Mouse (Mus musculus) Patski (cell line): ENCODE measurements at regions not wholly inside any gene's neighbourhood (a gene's known extent, or its start where the extent isn't known, plus 50 kb on each side); places are given as distances from the start of the nearest gene placed in this dataset.

Experiments
- ATAC-seq: fragments of 100-300 bp; one replicate; pipeline ENCODE4 v1.8.0; 2021
- CTCF ChIA-PET: fragments of 350-600 bp; sonication (Branson Sonifier 250); formaldehyde crosslinking; loops from one replicate; lab custom pipeline; 2022; ENCODE audit warnings: inconsistent platforms; lab: Charles Lee
- POLR2A ChIA-PET: fragments of 350-600 bp; sonication (Branson Sonifier 250); formaldehyde crosslinking; loops from one replicate; lab custom pipeline; 2022; ENCODE audit warnings: antibody characterized with exemption, inconsistent platforms; lab: Charles Lee
- DNase-seq: peaks from one replicate; pipeline ENCODE4 v3.0.0-alpha.2; 2011; ENCODE audit warnings: low read depth, low spot score
- H3K27me3 ChIP-seq: fragments of 371-371 bp; one replicate; pipeline ENCODE4 v1.5.1; 2021
- CTCF ChIP-seq: fragments of 100-300 bp; IDR thresholded peaks from one replicate; pipeline ENCODE4 v1.5.1; 2021
- in situ Hi-C: fragments of 300-500 bp; cut with MboI; formaldehyde crosslinking; loops from 3 replicates; pipeline ENCODE4 v1.11.1; 2018; ENCODE audit warnings: low pct_unique_long_range_greater_than_20kb, mixed read lengths

- ATAC-seq (no peak), DNase-seq (no peak)
- ChIA-PET CTCF (interaction anchor here (1.0 to 1.3 kb wide), 2 partner anchors 9 to 29 kb away, joined by 3 read pairs; no protein-coding TSS in a partner anchor), POLR2A (no interaction called here)
- no peak for TF ChIP-seq CTCF
- in situ Hi-C loops: no loop called here
- no peaks in the 10 kb centered on the region for H3K27me3 ChIP-seq
These were observed 90.8 kb upstream of the Ppargc1a start for GRCm38 (mm10) chr5:51658232-51658896.

GRCm38 (mm10) chr5:51653507-51653906 lies 86.0 kb upstream of the Ppargc1a start:
- CTCF ChIA-PET: interaction anchor here (1.2 kb wide), 1 partner anchor 13 kb away, joined by 3 read pairs; no protein-coding TSS in a partner anchor
- no peak for ATAC-seq
- no peak for DNase-seq
- peaks cover under 1% of the 10 kb centered on the region for H3K27me3 ChIP-seq
- no peak for TF ChIP-seq CTCF
- in situ Hi-C loops: no loop called here
- POLR2A ChIA-PET: no interaction called here

- POLR2A ChIA-PET: no interaction called here
- CTCF ChIA-PET: interaction anchor here (1.1 kb wide), 1 partner anchor 11 kb away, joined by 3 read pairs; no protein-coding TSS in a partner anchor
- ATAC-seq (no peak), DNase-seq (no peak)
- H3K27me3 ChIP-seq: no peaks in the 10 kb centered on the region
- no peak for TF ChIP-seq CTCF
- in situ Hi-C loops: no loop called here
These were observed 56.9 kb upstream of the Ppargc1a start for GRCm38 (mm10) chr5:51624400-51624799.
